Mouse (Mus musculus) retina, postnatal 7 days (tissue): ENCODE data around the gene Rgs16.
"Not testable (repeated sequence)": the region's sequence is repeated elsewhere in the genome, so short reads cannot be mapped to it uniquely, and the experiment has no call there.

Experiments
- DNase-seq: peaks from one replicate; pipeline ENCODE4 v3.0.0-alpha.2; 2012; ENCODE audit warnings: low read depth, low spot score

Rgs16 gene

GRCm38 (mm10) chr1:153750054-153750453 is 9.9 kb downstream of the Rgs16 start:
- no peak for DNase-seq

- DNase-seq, result no peak
These were observed 11.7 kb downstream of the Rgs16 start for GRCm38 (mm10) chr1:153751763-153752301.

GRCm38 (mm10) chr1:153752521-153752920 is 12.4 kb downstream of the Rgs16 start:
- DNase-seq, result no peak

GRCm38 (mm10) chr1:153753725-153754464 is 13.7 kb downstream of the Rgs16 start:
- DNase-seq, result no peak

GRCm38 (mm10) chr1:153764136-153764535 is 24.0 kb downstream of the Rgs16 start:
- no peak for DNase-seq

- DNase-seq, result no peak
These were observed 26.1 kb downstream of the Rgs16 start for GRCm38 (mm10) chr1:153766298-153766697.

- DNase-seq, result no peak
These were observed 27.1 kb downstream of the Rgs16 start for GRCm38 (mm10) chr1:153767281-153767680.

- no peak for DNase-seq
These were observed 28.3 kb downstream of the Rgs16 start for GRCm38 (mm10) chr1:153768465-153768864.

GRCm38 (mm10) chr1:153769571-153769970 is 29.4 kb downstream of the Rgs16 start:
- DNase-seq, result not testable (repeated sequence)

GRCm38 (mm10) chr1:153769998-153770775 is 30.0 kb downstream of the Rgs16 start:
- no peak for DNase-seq

GRCm38 (mm10) chr1:153770776-153771167 is 30.6 kb downstream of the Rgs16 start:
- no peak for DNase-seq

- DNase-seq, result no peak
These were observed 35.0 kb downstream of the Rgs16 start for GRCm38 (mm10) chr1:153775174-153775573.

GRCm38 (mm10) chr1:153776257-153776656 is 36.1 kb downstream of the Rgs16 start:
- DNase-seq, result no peak

GRCm38 (mm10) chr1:153778205-153778604 is 38.1 kb downstream of the Rgs16 start:
- DNase-seq, result no peak

- no peak for DNase-seq
These were observed 43.2 kb downstream of the Rgs16 start for GRCm38 (mm10) chr1:153783339-153783738.

GRCm38 (mm10) chr1:153785608-153786007 is 45.5 kb downstream of the Rgs16 start:
- no peak for DNase-seq

- no peak for DNase-seq
These were observed 50.6 kb downstream of the Rgs16 start for GRCm38 (mm10) chr1:153790708-153791107.

GRCm38 (mm10) chr1:153794241-153794640 is 54.1 kb downstream of the Rgs16 start:
- DNase-seq, result no peak
